Mouse (Mus musculus) C2C12 (cell line): ENCODE results near the gene Prtg.

Experiments
- CTCF ChIP-seq: IDR thresholded peaks from one replicate; pipeline ENCODE4 v1.5.1; 2011; ENCODE audit not compliant: control insufficient read depth, insufficient read depth, insufficient read length
- FOSL1 ChIP-seq: IDR thresholded peaks from one replicate; pipeline ENCODE4 v1.8.0; 2011; ENCODE audit warnings: mild to moderate bottlenecking, low read length; ENCODE audit not compliant: poor library complexity, insufficient read depth, severe bottlenecking
- MAX ChIP-seq: IDR thresholded peaks from one replicate; pipeline ENCODE4 v1.6.1; 2011; ENCODE audit warnings: mild to moderate bottlenecking, control low read depth
- MYOG ChIP-seq: IDR thresholded peaks from one replicate; pipeline ENCODE4 v1.6.1; 2011; ENCODE audit not compliant: control insufficient read depth, insufficient read length; ENCODE audit errors: extremely low read depth
- USF1 ChIP-seq: IDR thresholded peaks from one replicate; pipeline ENCODE4 v1.6.1; 2011; ENCODE audit warnings: low read depth, mild to moderate bottlenecking, control low read depth, moderate library complexity

DNA sequence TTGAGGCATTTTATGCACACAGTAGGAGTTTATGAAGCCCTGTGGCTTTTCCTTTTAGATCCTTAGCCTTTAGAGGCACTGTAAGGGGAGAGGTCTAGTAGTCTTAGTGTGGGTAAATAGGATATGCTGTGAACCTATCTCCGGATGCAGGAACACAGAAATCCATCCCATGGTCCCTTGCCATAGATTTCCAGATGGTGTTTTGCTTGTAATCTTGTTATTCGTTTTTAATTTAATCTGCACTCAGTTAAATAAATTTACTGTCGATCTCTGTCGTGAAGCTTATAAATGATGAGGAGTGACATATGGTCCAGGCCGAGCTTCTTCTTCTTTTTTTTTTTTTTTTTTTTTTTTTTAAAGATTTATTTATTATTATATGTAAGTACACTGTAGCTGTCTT, 54.1 kb downstream of the Prtg start:
- TF ChIP-seq CTCF, result no peak
- no peak for TF ChIP-seq MYOG
- no peak for TF ChIP-seq USF1
- no peak for TF ChIP-seq MAX
- TF ChIP-seq FOSL1, result no peak
